In the genomic region with DNA sequence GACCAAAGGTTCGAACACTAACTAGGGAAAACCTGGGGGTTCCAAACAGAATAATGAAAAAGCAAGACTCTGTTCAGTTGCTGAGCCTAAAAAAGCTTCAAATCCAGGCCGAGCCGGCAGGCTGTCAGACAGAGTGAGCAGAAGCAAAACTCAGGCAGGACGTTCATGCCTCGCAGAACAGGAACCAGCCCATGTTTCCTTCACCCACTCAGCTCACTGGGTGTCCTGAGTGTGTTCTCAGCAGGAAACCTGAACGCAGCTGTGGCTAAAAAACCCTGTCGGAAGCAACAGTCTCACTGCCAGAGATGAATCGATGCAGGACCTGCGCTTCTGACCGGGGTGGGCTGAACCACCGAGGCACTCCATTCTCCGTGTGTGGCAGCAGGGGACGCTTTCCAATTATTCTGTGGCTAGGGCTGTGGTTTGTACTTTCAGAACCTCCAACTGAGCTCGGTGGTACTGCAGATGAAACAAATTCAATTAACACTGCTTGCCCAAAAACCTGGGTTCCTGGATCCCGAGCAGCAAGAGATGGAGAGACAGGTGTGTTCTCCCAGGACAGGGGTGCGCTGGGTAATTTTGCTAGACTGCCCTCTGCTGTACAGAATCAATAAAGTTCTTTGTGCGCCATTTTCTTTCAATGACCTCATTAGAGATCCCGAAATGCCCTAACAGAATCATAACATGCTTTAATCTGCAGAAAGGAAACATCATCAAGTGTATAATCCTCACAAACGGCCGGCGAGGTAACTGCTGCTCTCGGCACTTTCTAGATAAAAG, we compare ENCODE assay signal across 8 mouse cellular contexts.
DNase-seq lines count a peak whose midpoint lies in the region.

No protein-coding gene starts in this region.

- intact Hi-C loops in left cerebral cortex, postnatal 14 days (cut with DNase I), result no loop called here
- intact Hi-C loops in gastrocnemius, postnatal 14 days (cut with DNase I; ENCODE audit: low total_unique reads), result no loop called here

- peak; percentile 3 for DNase-seq in right cerebral cortex, adult 18-20 months
- DNase-seq in right cerebral cortex, postnatal 4 days, result no peak
- DNase-seq in cerebellum, postnatal 36 days, result peak; percentile 6 to 9
- peak; percentile 30 to 36 for DNase-seq in left cerebral cortex, postnatal 14 days (ENCODE audit: low spot score in 2 of 2)
- DNase-seq in thymus, postnatal 25 days, result peak; percentile 35
- DNase-seq in gastrocnemius, adult 8-10 months (ENCODE audit: low spot score in 2 of 2), result no peak
- no peak for DNase-seq in gastrocnemius, postnatal 14 days
- no peak for DNase-seq in urinary bladder, postnatal 25 days (ENCODE audit: low spot score)

Comparison
In these comparisons a context has a peak if more than half of its experiments do, and no peak if none do; other contexts are left out.
1. DNase-seq: peak in right cerebral cortex, adult 18-20 months (single experiment), cerebellum, postnatal 36 days (2 of 2), left cerebral cortex, postnatal 14 days (2 of 2) and thymus, postnatal 25 days (single experiment); none in right cerebral cortex, postnatal 4 days (single experiment), gastrocnemius, adult 8-10 months (0 of 2), gastrocnemius, postnatal 14 days (single experiment) and urinary bladder, postnatal 25 days (single experiment).